Mouse (Mus musculus): ENCODE data around the gene Socs5. TPM values are rescaled to one million over a fixed set of nuclear protein-coding genes. Genes with fewer than 3 reads are reported as not detected.

The Socs5 gene
- polyA plus RNA-seq, 1 experiment from 2014 or later, result 17.7 TPM

DNA sequence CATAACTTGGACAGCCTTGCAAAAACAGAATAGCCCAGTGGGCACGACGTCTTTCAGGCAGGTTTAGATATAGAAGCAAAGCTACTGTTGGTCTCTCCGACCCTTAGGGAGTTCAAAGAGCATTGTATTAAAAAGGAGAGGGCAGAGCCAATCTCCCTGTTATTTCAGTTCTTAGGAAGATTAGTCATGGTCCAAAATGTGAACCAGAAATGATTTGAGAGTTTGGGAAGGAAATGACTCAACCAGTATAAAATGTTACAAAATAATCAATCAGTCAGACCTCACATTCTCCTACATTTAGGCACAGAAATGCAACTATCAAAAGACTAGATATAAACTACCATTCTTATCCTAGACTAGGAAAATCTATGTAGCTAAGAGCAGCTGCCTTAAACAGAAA is 64.6 kb downstream of the Socs5 start:
- Histone ChIP-seq H3K9me3 (replicated peaks) (peaks cover 7% of the 10 kb centered on the region; the same call in 1 of the 2 replicates), H3K4me2 (no peak overlapping the region), H3K9ac (replicated peaks) (no peak overlapping the region), H3K4me1 (no peaks in the 10 kb centered on the region), H3K27ac (replicated peaks) (no peak overlapping the region), H3K4me3 (replicated peaks) (no peak overlapping the region), H3K36me3 (no peaks in the 10 kb centered on the region), H3K27me3 (replicated peaks) (no peaks in the 10 kb centered on the region)
- no peak for ATAC-seq (ENCODE audit: low FRiP score)
- WGBS, result 76% methylated on average over 3 of the region's 3 CpGs

GRCm38 (mm10) chr17:87173966-87174365 is 66.5 kb downstream of the Socs5 start:
- no peak for ATAC-seq (ENCODE audit: low FRiP score)

DNA sequence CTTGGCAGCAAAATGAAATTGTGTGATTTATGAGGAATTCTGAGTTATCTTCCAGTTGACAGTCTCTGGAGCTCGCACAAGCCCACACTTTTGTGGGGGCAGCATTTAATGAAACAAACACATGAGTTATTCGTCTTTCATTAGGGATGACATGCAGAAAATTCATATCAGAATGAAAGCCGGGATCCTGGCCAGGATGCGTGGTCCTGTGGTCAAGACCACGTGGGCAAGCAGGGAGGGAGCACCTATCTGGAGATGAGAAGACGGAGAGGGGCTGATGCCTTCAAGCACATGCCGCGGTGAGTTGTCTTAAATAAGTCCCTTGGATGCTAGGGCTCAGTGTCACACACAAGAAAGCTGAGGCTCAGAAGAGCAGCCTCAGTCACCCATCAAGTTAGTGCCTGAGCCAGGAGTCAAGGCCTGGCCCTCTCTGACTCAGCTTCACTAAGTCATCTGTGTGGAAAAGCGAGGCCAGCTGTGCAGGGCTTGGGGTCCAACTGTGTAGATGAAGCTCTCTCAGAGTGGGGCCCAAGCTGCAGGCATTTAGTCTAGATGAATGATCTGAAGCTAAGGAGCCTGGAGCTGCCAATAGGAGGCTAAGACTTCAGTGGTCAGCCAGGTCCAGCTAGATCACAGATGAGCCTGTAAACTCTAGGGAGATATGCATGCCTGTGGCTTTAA is 67.3 kb downstream of the Socs5 start:
- no peak overlapping the region for H3K4me3 ChIP-seq (replicated peaks)
- H3K27ac ChIP-seq (replicated peaks), result no peak overlapping the region
- H3K9ac ChIP-seq (replicated peaks), result no peak overlapping the region
- WGBS, result 89% methylated on average over 9 of the region's 9 CpGs
- H3K4me1 ChIP-seq, result peaks cover 8% of the 10 kb centered on the region; the same call in 1 of the 2 replicates
- no peaks in the 10 kb centered on the region for H3K36me3 ChIP-seq
- no peak for ATAC-seq (ENCODE audit: low FRiP score)
- no peak overlapping the region for H3K4me2 ChIP-seq
- no peaks in the 10 kb centered on the region for H3K27me3 ChIP-seq (replicated peaks)
- H3K9me3 ChIP-seq (replicated peaks), result peaks cover 7% of the 10 kb centered on the region; the same call in 1 of the 2 replicates

More at GRCm38 (mm10) chr17:87173966-87174365, 66.5 kb downstream of the Socs5 start:
- Histone ChIP-seq H3K9me3 (replicated peaks) (peaks cover 7% of the 10 kb centered on the region; the same call in 1 of the 2 replicates), H3K27me3 (replicated peaks) (no peaks in the 10 kb centered on the region), H3K4me3 (replicated peaks) (no peak overlapping the region), H3K36me3 (no peaks in the 10 kb centered on the region), H3K4me2 (no peak overlapping the region), H3K27ac (replicated peaks) (no peak overlapping the region), H3K4me1 (peaks cover 5% of the 10 kb centered on the region; the same call in 1 of the 2 replicates), H3K9ac (replicated peaks) (no peak overlapping the region)
- WGBS, result 89% methylated on average over 2 of the region's 2 CpGs

DNA sequence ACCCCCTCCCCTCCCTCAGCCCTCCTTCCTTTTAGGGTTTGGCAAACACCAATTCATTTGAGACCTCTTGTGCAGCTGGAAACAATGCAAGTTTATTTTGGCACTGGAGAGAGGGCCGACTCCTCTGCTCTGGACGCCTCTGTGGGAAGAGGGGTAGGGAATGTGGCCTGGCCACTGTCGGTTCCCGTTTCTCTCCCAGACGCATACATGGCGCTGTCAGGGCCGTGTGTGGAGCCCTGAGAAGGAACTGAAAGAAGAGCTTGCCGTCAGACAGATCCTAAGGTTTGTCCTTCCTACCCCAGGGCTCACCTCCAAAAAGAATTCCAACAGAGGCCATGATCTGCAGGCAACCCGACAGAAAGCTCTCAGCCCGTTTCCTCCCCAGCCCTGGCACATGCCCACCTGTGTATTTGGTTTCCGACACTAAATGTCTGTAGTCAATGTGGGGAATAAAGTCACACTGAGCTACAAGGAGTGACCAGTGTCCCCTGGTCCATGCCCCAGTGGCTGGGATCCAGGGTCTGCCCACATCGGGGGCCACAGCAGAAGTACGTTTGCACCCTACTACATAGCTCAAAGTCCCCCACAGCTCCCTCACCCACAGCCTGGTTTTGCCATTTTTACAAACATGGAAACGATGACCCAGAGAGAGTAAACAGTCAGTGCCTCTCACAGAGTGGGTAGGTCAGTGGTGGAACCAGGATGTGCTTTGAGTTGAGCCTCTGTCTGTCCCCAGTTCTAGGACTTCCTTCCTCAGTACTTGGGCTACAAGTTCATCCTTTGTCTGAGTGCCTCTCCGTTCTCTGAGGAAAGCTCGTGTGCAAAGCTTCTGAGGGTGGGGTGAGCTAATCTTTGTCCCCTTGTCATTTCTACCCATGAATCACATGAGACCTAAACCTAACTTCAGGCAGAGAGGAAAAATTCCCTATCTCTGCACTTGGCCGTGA is 68.9 kb downstream of the Socs5 start:
- peaks cover 8% of the 10 kb centered on the region; the same call in 1 of the 2 replicates for H3K4me1 ChIP-seq
- H3K4me3 ChIP-seq (replicated peaks), result no peak overlapping the region
- H3K27ac ChIP-seq (replicated peaks), result no peak overlapping the region
- no peak overlapping the region for H3K4me2 ChIP-seq
- H3K9ac ChIP-seq (replicated peaks), result no peak overlapping the region
- no peaks in the 10 kb centered on the region for H3K27me3 ChIP-seq (replicated peaks)
- H3K9me3 ChIP-seq (replicated peaks), result peaks cover 7% of the 10 kb centered on the region; the same call in 1 of the 2 replicates
- 86% methylated on average over 17 of the region's 17 CpGs for WGBS
- ATAC-seq (ENCODE audit: low FRiP score), result no peak
- H3K36me3 ChIP-seq, result no peaks in the 10 kb centered on the region

- no peaks in the 10 kb centered on the region for H3K9me3 ChIP-seq (replicated peaks)
- no peaks in the 10 kb centered on the region for H3K36me3 ChIP-seq
- WGBS, result 36% methylated on average over 16 of the region's 16 CpGs
- H3K4me1 ChIP-seq, result peaks cover 8% of the 10 kb centered on the region; the same call in 1 of the 2 replicates
- H3K27ac ChIP-seq (replicated peaks), result no peak overlapping the region
- H3K4me2 ChIP-seq, result no peak overlapping the region
- H3K27me3 ChIP-seq (replicated peaks), result no peaks in the 10 kb centered on the region
- ATAC-seq (ENCODE audit: low FRiP score), result no peak
- H3K4me3 ChIP-seq (replicated peaks), result no peak overlapping the region
- H3K9ac ChIP-seq (replicated peaks), result no peak overlapping the region
Observed at GRCm38 (mm10) chr17:87178596-87179590, 71.4 kb downstream of the Socs5 start.

DNA sequence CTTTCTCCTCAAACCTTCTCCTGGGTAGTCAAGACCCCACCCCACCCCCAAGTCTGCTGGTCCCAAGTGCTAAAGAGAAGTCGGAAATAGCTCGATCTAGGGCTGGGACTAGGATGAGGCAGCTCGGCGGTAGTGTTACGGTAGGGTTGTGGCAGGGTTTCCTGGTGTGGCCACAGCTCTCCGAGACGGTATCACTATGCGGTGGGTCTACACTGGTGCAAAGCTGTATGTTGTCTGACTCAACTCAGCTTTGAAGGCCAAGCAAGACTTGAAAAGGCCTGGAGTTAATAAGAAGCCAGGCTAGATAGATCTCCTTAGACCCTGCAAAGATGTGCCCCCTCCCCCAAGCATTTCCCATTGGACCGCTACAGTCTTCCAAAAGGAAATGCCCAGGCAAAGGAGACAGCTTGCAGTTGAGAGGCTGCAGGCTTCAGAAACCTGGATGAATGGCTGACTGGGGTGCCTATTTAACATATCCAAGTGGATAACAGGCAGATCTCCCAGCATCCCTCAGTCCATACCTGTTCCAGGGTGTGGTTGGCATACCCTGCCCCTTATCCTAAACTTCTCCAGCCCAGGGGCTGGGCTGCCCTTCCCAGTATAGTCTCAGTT is 72.6 kb downstream of the Socs5 start:
- ATAC-seq (ENCODE audit: low FRiP score), result no peak
- H3K4me3 ChIP-seq (replicated peaks), result no peak overlapping the region
- H3K9ac ChIP-seq (replicated peaks), result no peak overlapping the region
- no peak overlapping the region for H3K27ac ChIP-seq (replicated peaks)
- 81% methylated on average over 9 of the region's 9 CpGs for WGBS
- H3K4me1 ChIP-seq, result peaks cover 8% of the 10 kb centered on the region; the same call in 1 of the 2 replicates
- no peaks in the 10 kb centered on the region for H3K9me3 ChIP-seq (replicated peaks)
- no peak overlapping the region for H3K4me2 ChIP-seq
- no peaks in the 10 kb centered on the region for H3K36me3 ChIP-seq
- no peaks in the 10 kb centered on the region for H3K27me3 ChIP-seq (replicated peaks)

GRCm38 (mm10) chr17:87181683-87182346 is 74.3 kb downstream of the Socs5 start:
- Histone ChIP-seq H3K4me3 (replicated peaks) (no peak overlapping the region), H3K9me3 (replicated peaks) (no peaks in the 10 kb centered on the region), H3K4me1 (peaks cover 23% of the 10 kb centered on the region; the same call in 1 of the 2 replicates), H3K27me3 (replicated peaks) (no peaks in the 10 kb centered on the region), H3K9ac (replicated peaks) (no peak overlapping the region), H3K4me2 (no peak overlapping the region), H3K27ac (replicated peaks) (no peak overlapping the region), H3K36me3 (no peaks in the 10 kb centered on the region)
- no peak for ATAC-seq (ENCODE audit: low FRiP score)
- 89% methylated on average over 8 of the region's 8 CpGs for WGBS

GRCm38 (mm10) chr17:87185461-87186066 is 78.1 kb downstream of the Socs5 start:
- Histone ChIP-seq H3K9ac (replicated peaks) (no peak overlapping the region), H3K9me3 (replicated peaks) (no peaks in the 10 kb centered on the region), H3K36me3 (no peaks in the 10 kb centered on the region), H3K27ac (replicated peaks) (no peak overlapping the region), H3K4me3 (replicated peaks) (no peak overlapping the region), H3K4me2 (no peak overlapping the region), H3K27me3 (replicated peaks) (no peaks in the 10 kb centered on the region), H3K4me1 (peaks cover 20% of the 10 kb centered on the region; the same call in 1 of the 2 replicates)
- WGBS, result 36% methylated on average over 11 of the region's 11 CpGs
- no peak for ATAC-seq (ENCODE audit: low FRiP score)

GRCm38 (mm10) chr17:87187005-87187404 is 79.5 kb downstream of the Socs5 start:
- ATAC-seq (ENCODE audit: low FRiP score), result no peak
- Histone ChIP-seq H3K4me2 (no peak overlapping the region), H3K36me3 (no peaks in the 10 kb centered on the region), H3K9me3 (replicated peaks) (no peaks in the 10 kb centered on the region), H3K4me3 (replicated peaks) (no peak overlapping the region), H3K27ac (replicated peaks) (no peak overlapping the region), H3K4me1 (peaks cover 20% of the 10 kb centered on the region; the same call in 1 of the 2 replicates), H3K27me3 (replicated peaks) (no peaks in the 10 kb centered on the region), H3K9ac (replicated peaks) (no peak overlapping the region)
- 58% methylated on average over 17 of the region's 17 CpGs for WGBS

Data from neural tube, embryonic 15.5 days (tissue).